Mouse (Mus musculus): ENCODE results near the gene Traf1.

GRCm38 (mm10) chr2:34914069-34914822 lies 47.3 kb downstream of the Traf1 start:
- TF ChIP-seq POLR2A (IDR thresholded peaks at IDR 0.05; ENCODE audit: extremely low read depth, insufficient read depth, low read length): no peak
- no peak for TF ChIP-seq CTCF (IDR thresholded peaks at IDR 0.05; ENCODE audit: low read depth, low read length)
